Mouse (Mus musculus) forebrain, embryonic 11.5 days (tissue): ENCODE data around the gene Tnrc18. TPM values are rescaled to one million over a fixed set of nuclear protein-coding genes. Genes with fewer than 3 reads are reported as not detected.
A peak's percentile ranks its signal among the peaks of the same experiment; 100 is the strongest.

Source experiments
- ATAC-seq: fragments of 200-750 bp; cut with Nextera tagmentation; replicated peaks from 2 replicates; pipeline ENCODE4 v1.8.0; 2017; ENCODE audit warnings: moderate TSS enrichment; ENCODE audit not compliant: low FRiP score
- DNase-seq: peaks from one replicate; pipeline ENCODE4 v3.0.0-alpha.2; 2017; ENCODE audit warnings: low spot score
- H3K27ac ChIP-seq: fragments of 300-500 bp; sonication (generic); 2 replicates; pipeline ENCODE4 v1.5.1; 2014; ENCODE audit warnings: low read depth, low read length
- H3K27me3 ChIP-seq: fragments of 300-500 bp; sonication (generic); 2 replicates; pipeline ENCODE4 v1.6.1; 2014; ENCODE audit warnings: mild to moderate bottlenecking, low read length, mixed read lengths; ENCODE audit not compliant: control insufficient read depth, insufficient read depth
- H3K36me3 ChIP-seq: fragments of 300-500 bp; sonication (generic); 2 replicates; pipeline ENCODE4 v1.6.1; 2014; ENCODE audit warnings: mild to moderate bottlenecking, low read length, moderate library complexity, mixed read lengths; ENCODE audit not compliant: control insufficient read depth, insufficient read depth
- H3K4me1 ChIP-seq: fragments of 300-500 bp; sonication (generic); replicated peaks from 2 replicates; pipeline ENCODE4 v1.6.1; 2014; ENCODE audit warnings: low read length, mixed read lengths; ENCODE audit not compliant: control insufficient read depth, insufficient read depth
- H3K4me2 ChIP-seq: fragments of 300-500 bp; sonication (generic); 2 replicates; pipeline ENCODE4 v1.6.1; 2014; ENCODE audit warnings: low read depth, mild to moderate bottlenecking, low read length, moderate library complexity, mixed read lengths; ENCODE audit not compliant: severe bottlenecking
- H3K4me3 ChIP-seq: fragments of 300-500 bp; sonication (generic); 2 replicates; pipeline ENCODE4 v1.5.1; 2014; ENCODE audit warnings: low read depth, low read length
- H3K9ac ChIP-seq: fragments of 300-500 bp; sonication (generic); 2 replicates; pipeline ENCODE4 v1.6.1; 2014; ENCODE audit warnings: low read length
- H3K9me3 ChIP-seq: fragments of 300-500 bp; sonication (generic); 2 replicates; pipeline ENCODE4 v1.6.1; 2016; ENCODE audit warnings: low read length, mixed read lengths; ENCODE audit not compliant: control insufficient read depth
- WGBS: fragments of 180-500 bp; shearing (Covaris S2); extraction: QIAGEN DNeasy Blood & Tissue Kit; methylation state at CpG from one replicate; pipeline ENCODE4 v1.1.7; 2014; 5-methylcytosine and 5-hydroxymethylcytosine counted together
- polyA plus RNA-seq: library from polyadenylated mRNA; unstranded; fragments of >200 nt; fragmentation: Nextera tagmentation; extraction: Ambion mirVana; gene quantifications from 2 replicates; pipeline ENCODE4 v1.2.1, GENCODE M21; 2014

Tnrc18 gene
- polyA plus RNA-seq, 1 experiment from 2014 or later = 55.2 TPM

GRCm38 (mm10) chr5:142694627-142695340 is 122.7 kb downstream of the Tnrc18 start:
- Histone ChIP-seq H3K36me3 (no peaks in the 10 kb centered on the region), H3K9me3 (no peaks in the 10 kb centered on the region), H3K9ac (no peak overlapping the region), H3K27ac (no peak overlapping the region), H3K4me1 (no peaks in the 10 kb centered on the region), H3K4me2 (no peak overlapping the region), H3K27me3 (no peaks in the 10 kb centered on the region), H3K4me3 (no peak overlapping the region)
- 12% methylated on average over 12 of the region's 12 CpGs for WGBS
- ATAC-seq = no peak
- DNase-seq = peak; percentile 74

- no peak for DNase-seq
- H3K9me3 ChIP-seq = no peaks in the 10 kb centered on the region
- H3K9ac ChIP-seq = no peak overlapping the region
- H3K36me3 ChIP-seq = no peaks in the 10 kb centered on the region
- H3K27ac ChIP-seq = no peak overlapping the region
- no peak for ATAC-seq
- H3K27me3 ChIP-seq = no peaks in the 10 kb centered on the region
- 62% methylated on average over 8 of the region's 8 CpGs for WGBS
- no peak overlapping the region for H3K4me3 ChIP-seq
- H3K4me2 ChIP-seq = no peak overlapping the region
- no peaks in the 10 kb centered on the region for H3K4me1 ChIP-seq
Measured at GRCm38 (mm10) chr5:142693738-142694430, 123.6 kb downstream of the Tnrc18 start.

GRCm38 (mm10) chr5:142692971-142693737 is 124.3 kb downstream of the Tnrc18 start:
- ATAC-seq (no peak), DNase-seq (no peak)
- Histone ChIP-seq H3K4me1 (no peaks in the 10 kb centered on the region), H3K36me3 (no peaks in the 10 kb centered on the region), H3K9me3 (no peaks in the 10 kb centered on the region), H3K4me2 (no peak overlapping the region), H3K9ac (no peak overlapping the region), H3K27me3 (no peaks in the 10 kb centered on the region), H3K27ac (no peak overlapping the region), H3K4me3 (no peak overlapping the region)
- 68% methylated on average over 12 of the region's 12 CpGs for WGBS

- Histone ChIP-seq H3K36me3 (no peaks in the 10 kb centered on the region), H3K27me3 (no peaks in the 10 kb centered on the region), H3K27ac (no peak within 1 kb of the TSS), H3K9me3 (no peaks in the 10 kb centered on the region), H3K9ac (no peak within 1 kb of the TSS), H3K4me3 (no peak within 1 kb of the TSS), H3K4me1 (no peaks in the 10 kb centered on the region), H3K4me2 (no peak within 1 kb of the TSS)
- ATAC-seq (no peak), DNase-seq (no peak)
- 75% methylated on average over 14 of the region's 14 CpGs for WGBS
Measured at GRCm38 (mm10) chr5:142692248-142692647, 125.2 kb downstream of the Tnrc18 start, which contains the start of gene Slc29a4. Gene Slc29a4 (plus strand): TSS chr5:142692512.

- ATAC-seq = no peak
- no peak for DNase-seq
- no peak overlapping the region for H3K9ac ChIP-seq
- H3K27ac ChIP-seq = no peak overlapping the region
- no peaks in the 10 kb centered on the region for H3K27me3 ChIP-seq
- H3K4me3 ChIP-seq = no peak overlapping the region
- H3K4me2 ChIP-seq = no peak overlapping the region
- H3K9me3 ChIP-seq = no peaks in the 10 kb centered on the region
- 79% methylated on average over 3 of the region's 3 CpGs for WGBS
- H3K36me3 ChIP-seq = no peaks in the 10 kb centered on the region
- H3K4me1 ChIP-seq = no peaks in the 10 kb centered on the region
Measured at GRCm38 (mm10) chr5:142690343-142690742, 127.1 kb downstream of the Tnrc18 start.

GRCm38 (mm10) chr5:142688866-142689265 is 128.6 kb downstream of the Tnrc18 start:
- no peak overlapping the region for H3K4me2 ChIP-seq
- ATAC-seq (no peak), DNase-seq (no peak)
- H3K27me3 ChIP-seq = no peaks in the 10 kb centered on the region
- H3K9me3 ChIP-seq = no peaks in the 10 kb centered on the region
- H3K27ac ChIP-seq = no peak overlapping the region
- H3K36me3 ChIP-seq = no peaks in the 10 kb centered on the region
- no peak overlapping the region for H3K9ac ChIP-seq
- no peak overlapping the region for H3K4me3 ChIP-seq
- 28% methylated on average over 6 of the region's 6 CpGs for WGBS
- H3K4me1 ChIP-seq = no peaks in the 10 kb centered on the region

- Histone ChIP-seq H3K4me1 (no peaks in the 10 kb centered on the region), H3K4me3 (no peak overlapping the region), H3K27me3 (no peaks in the 10 kb centered on the region), H3K9ac (no peak overlapping the region), H3K4me2 (no peak overlapping the region), H3K27ac (no peak overlapping the region), H3K36me3 (no peaks in the 10 kb centered on the region), H3K9me3 (no peaks in the 10 kb centered on the region)
- WGBS = 89% methylated on average over 5 of the region's 5 CpGs
- no peak for ATAC-seq
- no peak for DNase-seq
Measured at GRCm38 (mm10) chr5:142682529-142682928, 134.9 kb downstream of the Tnrc18 start.

GRCm38 (mm10) chr5:142681911-142682310 is 135.6 kb downstream of the Tnrc18 start:
- 81% methylated on average over 3 of the region's 3 CpGs for WGBS
- no peak for DNase-seq
- Histone ChIP-seq H3K27me3 (no peaks in the 10 kb centered on the region), H3K36me3 (no peaks in the 10 kb centered on the region), H3K9ac (no peak overlapping the region), H3K4me1 (no peaks in the 10 kb centered on the region), H3K9me3 (no peaks in the 10 kb centered on the region), H3K27ac (no peak overlapping the region), H3K4me2 (no peak overlapping the region), H3K4me3 (no peak overlapping the region)
- ATAC-seq = no peak
